Mouse (Mus musculus): ENCODE measurements around the gene B230217C12Rik. TPM values are rescaled to one million over a fixed set of nuclear protein-coding genes. Genes with fewer than 3 reads are reported as not detected.

The B230217C12Rik gene
- polyA plus RNA-seq, 1 experiment from 2014 or later, result 24.1 TPM

- H3K36me3 ChIP-seq (ENCODE audit: control insufficient read depth, insufficient read depth), result peaks cover 5% of the 10 kb centered on the region; the same call in 1 of the 2 replicates
- no peak for ATAC-seq
- no peak overlapping the region for H3K4me2 ChIP-seq (ENCODE audit: low read length)
- H3K4me3 ChIP-seq (replicated peaks; ENCODE audit: low read length), result no peak overlapping the region
- H3K9me3 ChIP-seq (ENCODE audit: control insufficient read depth, low read length), result no peaks in the 10 kb centered on the region
- no peaks in the 10 kb centered on the region for H3K27me3 ChIP-seq (replicated peaks; ENCODE audit: control insufficient read depth, insufficient read depth, low read length)
- no peak overlapping the region for H3K9ac ChIP-seq (replicated peaks; ENCODE audit: low read depth, low read length)
- H3K27ac ChIP-seq (ENCODE audit: low read length), result no peak overlapping the region
- WGBS, result 60% methylated on average over 11 of the region's 11 CpGs
- peaks cover 14% of the 10 kb centered on the region for H3K4me1 ChIP-seq (replicated peaks; ENCODE audit: control insufficient read depth, insufficient read depth, low read length)
These were observed 992 bp upstream of the B230217C12Rik start for GRCm38 (mm10) chr11:97839441-97840134.

GRCm38 (mm10) chr11:97840135-97840490 lies 467 bp upstream of the B230217C12Rik start:
- H3K9me3 ChIP-seq (ENCODE audit: control insufficient read depth, low read length), result no peaks in the 10 kb centered on the region
- no peak for ATAC-seq
- peak overlapping the region; percentile 56 for H3K4me3 ChIP-seq (replicated peaks; ENCODE audit: low read length)
- no peaks in the 10 kb centered on the region for H3K27me3 ChIP-seq (replicated peaks; ENCODE audit: control insufficient read depth, insufficient read depth, low read length)
- peak overlapping the region; percentile 87 for H3K27ac ChIP-seq (ENCODE audit: low read length)
- H3K4me2 ChIP-seq (ENCODE audit: low read length), result peak overlapping the region; percentile 62
- H3K36me3 ChIP-seq (ENCODE audit: control insufficient read depth, insufficient read depth), result peaks cover 3% of the 10 kb centered on the region; the same call in 1 of the 2 replicates
- H3K9ac ChIP-seq (replicated peaks; ENCODE audit: low read depth, low read length), result peak overlapping the region; percentile 71
- peaks cover 14% of the 10 kb centered on the region for H3K4me1 ChIP-seq (replicated peaks; ENCODE audit: control insufficient read depth, insufficient read depth, low read length)
- WGBS, result 68% methylated on average over 2 of the region's 2 CpGs

- under 1% methylated on average over 22 of the region's 22 CpGs for WGBS
- peaks cover 14% of the 10 kb centered on the region for H3K4me1 ChIP-seq (replicated peaks; ENCODE audit: control insufficient read depth, insufficient read depth, low read length)
- peak overlapping the region; percentile 87 for H3K27ac ChIP-seq (ENCODE audit: low read length)
These were observed 546 bp downstream of the B230217C12Rik start for GRCm38 (mm10) chr11:97840991-97841661.

GRCm38 (mm10) chr11:97842001-97842400 lies 1.4 kb downstream of the B230217C12Rik start:
- H3K4me2 ChIP-seq (ENCODE audit: low read length), result peak overlapping the region; percentile 62
- peak overlapping the region; percentile 39; the same call in 1 of the 2 replicates for H3K9ac ChIP-seq (replicated peaks; ENCODE audit: low read depth, low read length)
- H3K27me3 ChIP-seq (replicated peaks; ENCODE audit: control insufficient read depth, insufficient read depth, low read length), result no peaks in the 10 kb centered on the region
- 16% methylated on average over 4 of the region's 4 CpGs for WGBS
- peak overlapping the region; percentile 56 for H3K4me3 ChIP-seq (replicated peaks; ENCODE audit: low read length)
- no peak for ATAC-seq
- no peaks in the 10 kb centered on the region for H3K9me3 ChIP-seq (ENCODE audit: control insufficient read depth, low read length)
- no peak overlapping the region; the same call in 1 of the 2 replicates for H3K27ac ChIP-seq (ENCODE audit: low read length)
- H3K4me1 ChIP-seq (replicated peaks; ENCODE audit: control insufficient read depth, insufficient read depth, low read length), result peaks cover 14% of the 10 kb centered on the region
- peaks cover 3% of the 10 kb centered on the region; the same call in 1 of the 2 replicates for H3K36me3 ChIP-seq (ENCODE audit: control insufficient read depth, insufficient read depth)

More at GRCm38 (mm10) chr11:97840991-97841661, 546 bp downstream of the B230217C12Rik start:
- Histone ChIP-seq H3K9ac (replicated peaks; ENCODE audit: low read depth, low read length) (peak overlapping the region; percentile 71), H3K27me3 (replicated peaks; ENCODE audit: control insufficient read depth, insufficient read depth, low read length) (no peaks in the 10 kb centered on the region), H3K4me2 (ENCODE audit: low read length) (peak overlapping the region; percentile 62), H3K4me3 (replicated peaks; ENCODE audit: low read length) (peak overlapping the region; percentile 56), H3K36me3 (ENCODE audit: control insufficient read depth, insufficient read depth) (peaks cover 3% of the 10 kb centered on the region; the same call in 1 of the 2 replicates), H3K9me3 (ENCODE audit: control insufficient read depth, low read length) (no peaks in the 10 kb centered on the region)
- peak; percentile 96 for ATAC-seq

- no peaks in the 10 kb centered on the region for H3K36me3 ChIP-seq (ENCODE audit: control insufficient read depth, insufficient read depth)
- WGBS, result 71% methylated on average over 6 of the region's 6 CpGs
- no peak overlapping the region for H3K9ac ChIP-seq (replicated peaks; ENCODE audit: low read depth, low read length)
- no peak overlapping the region for H3K27ac ChIP-seq (ENCODE audit: low read length)
- ATAC-seq, result no peak
- H3K27me3 ChIP-seq (replicated peaks; ENCODE audit: control insufficient read depth, insufficient read depth, low read length), result no peaks in the 10 kb centered on the region
- no peaks in the 10 kb centered on the region for H3K4me1 ChIP-seq (replicated peaks; ENCODE audit: control insufficient read depth, insufficient read depth, low read length)
- H3K4me2 ChIP-seq (ENCODE audit: low read length), result no peak overlapping the region
- no peak overlapping the region for H3K4me3 ChIP-seq (replicated peaks; ENCODE audit: low read length)
- H3K9me3 ChIP-seq (ENCODE audit: control insufficient read depth, low read length), result no peaks in the 10 kb centered on the region
These were observed 9.8 kb downstream of the B230217C12Rik start for GRCm38 (mm10) chr11:97850367-97850766.

GRCm38 (mm10) chr11:97851601-97852000 lies 11.0 kb downstream of the B230217C12Rik start:
- Histone ChIP-seq H3K27ac (ENCODE audit: low read length) (no peak overlapping the region), H3K4me2 (ENCODE audit: low read length) (no peak overlapping the region), H3K4me1 (replicated peaks; ENCODE audit: control insufficient read depth, insufficient read depth, low read length) (no peaks in the 10 kb centered on the region), H3K9ac (replicated peaks; ENCODE audit: low read depth, low read length) (no peak overlapping the region), H3K27me3 (replicated peaks; ENCODE audit: control insufficient read depth, insufficient read depth, low read length) (no peaks in the 10 kb centered on the region), H3K9me3 (ENCODE audit: control insufficient read depth, low read length) (no peaks in the 10 kb centered on the region), H3K36me3 (ENCODE audit: control insufficient read depth, insufficient read depth) (no peaks in the 10 kb centered on the region), H3K4me3 (replicated peaks; ENCODE audit: low read length) (no peak overlapping the region)
- 83% methylated on average over 2 of the region's 2 CpGs for WGBS
- no peak for ATAC-seq

- Histone ChIP-seq H3K4me3 (replicated peaks; ENCODE audit: low read length) (no peak overlapping the region), H3K36me3 (ENCODE audit: control insufficient read depth, insufficient read depth) (no peaks in the 10 kb centered on the region), H3K4me1 (replicated peaks; ENCODE audit: control insufficient read depth, insufficient read depth, low read length) (no peaks in the 10 kb centered on the region), H3K9me3 (ENCODE audit: control insufficient read depth, low read length) (no peaks in the 10 kb centered on the region), H3K9ac (replicated peaks; ENCODE audit: low read depth, low read length) (no peak overlapping the region), H3K4me2 (ENCODE audit: low read length) (no peak overlapping the region), H3K27me3 (replicated peaks; ENCODE audit: control insufficient read depth, insufficient read depth, low read length) (no peaks in the 10 kb centered on the region), H3K27ac (ENCODE audit: low read length) (no peak overlapping the region)
- WGBS, result 92% methylated on average over 2 of the region's 2 CpGs
- ATAC-seq, result no peak
These were observed 14.9 kb downstream of the B230217C12Rik start for GRCm38 (mm10) chr11:97855473-97855872.

GRCm38 (mm10) chr11:97862148-97862547 lies 21.6 kb downstream of the B230217C12Rik start:
- no peak for ATAC-seq
- Histone ChIP-seq H3K4me2 (ENCODE audit: low read length) (no peak overlapping the region), H3K4me3 (replicated peaks; ENCODE audit: low read length) (no peak overlapping the region), H3K9ac (replicated peaks; ENCODE audit: low read depth, low read length) (no peak overlapping the region), H3K36me3 (ENCODE audit: control insufficient read depth, insufficient read depth) (no peaks in the 10 kb centered on the region), H3K27me3 (replicated peaks; ENCODE audit: control insufficient read depth, insufficient read depth, low read length) (no peaks in the 10 kb centered on the region), H3K27ac (ENCODE audit: low read length) (no peak overlapping the region), H3K9me3 (ENCODE audit: control insufficient read depth, low read length) (no peaks in the 10 kb centered on the region), H3K4me1 (replicated peaks; ENCODE audit: control insufficient read depth, insufficient read depth, low read length) (no peaks in the 10 kb centered on the region)
- 86% methylated on average over 2 of the region's 2 CpGs for WGBS

- no peak overlapping the region for H3K4me3 ChIP-seq (replicated peaks; ENCODE audit: low read length)
- H3K4me2 ChIP-seq (ENCODE audit: low read length), result no peak overlapping the region
- WGBS, result 92% methylated on average over 5 of the region's 5 CpGs
- ATAC-seq, result no peak
- no peaks in the 10 kb centered on the region for H3K9me3 ChIP-seq (ENCODE audit: control insufficient read depth, low read length)
- no peak overlapping the region for H3K9ac ChIP-seq (replicated peaks; ENCODE audit: low read depth, low read length)
- H3K27me3 ChIP-seq (replicated peaks; ENCODE audit: control insufficient read depth, insufficient read depth, low read length), result no peaks in the 10 kb centered on the region
- H3K27ac ChIP-seq (ENCODE audit: low read length), result no peak overlapping the region
- no peaks in the 10 kb centered on the region for H3K4me1 ChIP-seq (replicated peaks; ENCODE audit: control insufficient read depth, insufficient read depth, low read length)
- no peaks in the 10 kb centered on the region for H3K36me3 ChIP-seq (ENCODE audit: control insufficient read depth, insufficient read depth)
These were observed 24.8 kb downstream of the B230217C12Rik start for GRCm38 (mm10) chr11:97865421-97865820.

All from forebrain, embryonic 16.5 days (tissue).